Mouse (Mus musculus): ENCODE measurements at regions not wholly inside any gene's neighbourhood (a gene's known extent, or its start where the extent isn't known, plus 50 kb on each side); places are given as distances from the start of the nearest gene placed in this dataset.

DNA sequence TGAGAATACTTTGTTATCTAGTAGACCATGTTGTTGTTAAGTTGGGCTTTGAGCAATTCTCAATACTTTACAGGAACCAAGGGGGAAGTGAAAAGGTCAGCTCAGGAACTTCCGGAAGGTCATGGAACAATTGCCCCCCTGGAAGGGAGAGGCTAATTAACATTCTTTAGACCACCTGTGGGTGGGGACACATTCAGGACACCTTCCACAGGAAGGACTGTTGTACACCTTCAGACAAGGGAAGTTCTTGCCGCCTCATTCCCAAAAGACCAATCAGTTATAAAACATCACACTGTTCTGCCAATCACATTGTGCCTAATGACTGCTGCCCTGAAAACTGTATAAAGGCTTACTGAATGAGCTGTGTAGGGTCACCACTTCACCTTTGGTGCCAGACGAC is 701.2 kb downstream of the Trib2 start:
- in situ Hi-C loops (cut with MboI; ENCODE audit: low pct_ligation_motif_present, low pct_unique_long_range_greater_than_20kb, low sequenced_read_pairs) = no loop called here
- peaks cover 8 to 13% of the 10 kb centered on the region in 2 experiments for H3K4me1 ChIP-seq (ENCODE audit: control insufficient read depth in 1 of 2, insufficient read depth in 2 of 2)
- no peak for DNase-seq (ENCODE audit: extremely low read depth)
- H3K79me2 ChIP-seq (replicated peaks; ENCODE audit: control insufficient read depth, extremely low read depth, insufficient read depth, poor library complexity, severe bottlenecking) = no peaks in the 10 kb centered on the region
- peaks cover 2% of the 10 kb centered on the region for H3K9me3 ChIP-seq (replicated peaks; ENCODE audit: low read length)
- no peak overlapping the region for H3K4me3 ChIP-seq (replicated peaks in 1 of 3; ENCODE audit: low read depth in 2 of 3, low read length in 2 of 3, poor library complexity in 1 of 3)
- H3K27me3 ChIP-seq (replicated peaks) = no peaks in the 10 kb centered on the region
- no peak overlapping the region for H3K9ac ChIP-seq (ENCODE audit: insufficient read depth, low read depth)
- no peak overlapping the region for H3K4me2 ChIP-seq (ENCODE audit: insufficient read depth, low read depth, poor library complexity, severe bottlenecking)
- TF ChIP-seq NRF1 (IDR thresholded peaks at IDR 0.05; ENCODE audit: low read depth, low read length) (no peak), UBTF (IDR thresholded peaks at IDR 0.05; ENCODE audit: low read depth, low read length) (no peak), CHD2 (IDR thresholded peaks at IDR 0.05; ENCODE audit: low read length) (no peak), SIN3A (IDR thresholded peaks at IDR 0.05; ENCODE audit: low read length) (no peak), POLR2AphosphoS2 (IDR thresholded peaks at IDR 0.05; ENCODE audit: low read depth, low read length) (no peak), ZC3H11A (IDR thresholded peaks at IDR 0.05; ENCODE audit: low read depth, low read length) (no peak), MEF2A (IDR thresholded peaks at IDR 0.05; ENCODE audit: borderline replicate concordance, low read depth, low read length) (no peak), TBP (conservative IDR thresholded peaks at IDR 0.05; ENCODE audit: low read depth, low read length) (no peak), CTCF (conservative IDR thresholded peaks at IDR 0.05 in 1 of 2, IDR thresholded peaks at IDR 0.05 in 1 of 2; ENCODE audit: low read depth in 2 of 2, low read length in 2 of 2) (no peak), ELF1 (IDR thresholded peaks at IDR 0.05; ENCODE audit: low read depth, low read length) (no peak)
- no peaks in the 10 kb centered on the region for H3K36me3 ChIP-seq (replicated peaks in 1 of 2; ENCODE audit: control insufficient read depth in 1 of 2, insufficient read depth in 1 of 2, low read length in 1 of 2)
- dilution Hi-C loops (cut with MboI; ENCODE audit: extremely low pct_ligation_motif_present, extremely low pct_unique_long_range_greater_than_20kb, low sequenced_read_pairs) = no loop called here
- no peak overlapping the region for H3K27ac ChIP-seq (ENCODE audit: insufficient read depth, low read depth)

DNA sequence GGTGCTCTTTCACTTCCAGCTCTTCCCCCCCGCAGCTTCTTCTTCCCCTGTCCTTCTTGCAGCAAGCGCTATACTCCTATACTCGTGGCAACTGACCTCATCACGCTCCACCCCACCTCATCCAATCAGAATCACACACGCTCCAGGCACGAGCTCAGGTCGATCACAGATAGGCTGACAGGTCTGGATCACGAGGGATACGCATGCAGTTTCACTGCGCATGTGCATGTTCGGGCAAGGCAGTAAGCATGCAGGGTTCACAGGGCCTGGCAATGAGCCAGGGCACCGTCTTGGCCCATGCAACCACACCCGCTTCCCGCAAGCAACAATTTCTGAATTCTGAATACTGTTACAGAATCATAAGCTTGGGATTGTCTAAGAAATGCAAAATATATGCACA is 701.9 kb downstream of the Trib2 start:
- dilution Hi-C loops (cut with MboI; ENCODE audit: extremely low pct_ligation_motif_present, extremely low pct_unique_long_range_greater_than_20kb, low sequenced_read_pairs) (no loop called here), in situ Hi-C loops (cut with MboI; ENCODE audit: low pct_ligation_motif_present, low pct_unique_long_range_greater_than_20kb, low sequenced_read_pairs) (no loop called here)
- H3K4me2 ChIP-seq (ENCODE audit: insufficient read depth, low read depth, poor library complexity, severe bottlenecking) = no peak overlapping the region
- no peak overlapping the region for H3K4me3 ChIP-seq (replicated peaks in 1 of 3; ENCODE audit: low read depth in 2 of 3, low read length in 2 of 3, poor library complexity in 1 of 3)
- H3K9ac ChIP-seq (ENCODE audit: insufficient read depth, low read depth) = no peak overlapping the region
- no peaks in the 10 kb centered on the region for H3K27me3 ChIP-seq (replicated peaks)
- no peaks in the 10 kb centered on the region for H3K79me2 ChIP-seq (replicated peaks; ENCODE audit: control insufficient read depth, extremely low read depth, insufficient read depth, poor library complexity, severe bottlenecking)
- H3K27ac ChIP-seq (ENCODE audit: insufficient read depth, low read depth) = no peak overlapping the region; the same call in 1 of the 2 replicates
- no peak for DNase-seq (ENCODE audit: extremely low read depth)
- peaks cover 2% of the 10 kb centered on the region for H3K9me3 ChIP-seq (replicated peaks; ENCODE audit: low read length)
- peaks cover 8 to 17% of the 10 kb centered on the region in 2 experiments for H3K4me1 ChIP-seq (ENCODE audit: control insufficient read depth in 1 of 2, insufficient read depth in 2 of 2)
- TF ChIP-seq MXI1 (IDR thresholded peaks at IDR 0.05; ENCODE audit: low read depth, low read length) = 0 out of 2 replicates have a peak, but pooled peaks have one; percentile 33
- TF ChIP-seq E2F4 (IDR thresholded peaks at IDR 0.05; ENCODE audit: insufficient replicate concordance, low read depth, low read length) = no peak
- peak; percentile 71 for TF ChIP-seq NRF1 (IDR thresholded peaks at IDR 0.05; ENCODE audit: low read depth, low read length)
- H3K36me3 ChIP-seq (replicated peaks in 1 of 2; ENCODE audit: control insufficient read depth in 1 of 2, insufficient read depth in 1 of 2, low read length in 1 of 2) = no peaks in the 10 kb centered on the region

DNA sequence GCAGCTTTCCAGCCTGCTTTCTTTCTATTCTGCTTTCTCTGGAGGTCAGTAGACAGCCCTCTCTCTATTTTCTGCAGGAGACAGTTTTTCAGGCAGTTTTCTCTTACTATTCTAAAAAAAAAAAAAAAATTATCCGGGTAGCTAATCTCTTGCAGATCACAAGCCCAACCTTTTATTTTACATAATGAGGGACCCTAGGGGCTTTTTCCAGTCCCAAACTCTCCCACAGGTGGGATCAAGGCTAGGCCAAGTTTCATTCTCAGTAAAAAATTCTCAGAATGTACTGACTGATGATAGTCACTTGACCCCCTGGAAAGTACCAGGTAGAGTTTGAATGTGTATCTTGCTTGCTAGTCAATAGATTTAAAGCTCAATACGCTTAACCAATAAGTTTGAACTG is 705.7 kb downstream of the Trib2 start:
- Histone ChIP-seq H3K9me3 (replicated peaks; ENCODE audit: low read length) (peaks cover 2% of the 10 kb centered on the region), H3K36me3 (replicated peaks in 1 of 2; ENCODE audit: control insufficient read depth in 1 of 2, insufficient read depth in 1 of 2, low read length in 1 of 2) (no peaks in the 10 kb centered on the region), H3K27me3 (replicated peaks) (no peaks in the 10 kb centered on the region), H3K4me2 (ENCODE audit: insufficient read depth, low read depth, poor library complexity, severe bottlenecking) (peak overlapping the region; percentile 55), H3K79me2 (replicated peaks; ENCODE audit: control insufficient read depth, extremely low read depth, insufficient read depth, poor library complexity, severe bottlenecking) (no peaks in the 10 kb centered on the region), H3K4me1 (ENCODE audit: control insufficient read depth in 1 of 2, insufficient read depth in 2 of 2) (peaks cover 8 to 23% of the 10 kb centered on the region in 2 experiments), H3K27ac (ENCODE audit: insufficient read depth, low read depth) (peak overlapping the region; percentile 81; the same call in 1 of the 2 replicates), H3K4me3 (replicated peaks in 1 of 3; ENCODE audit: low read depth in 2 of 3, low read length in 2 of 3, poor library complexity in 1 of 3) (no peak overlapping the region), H3K9ac (ENCODE audit: insufficient read depth, low read depth) (0 out of 2 replicates have a peak overlapping the region, but pooled peaks have one; percentile 19)
- peak; percentile 57 for DNase-seq (ENCODE audit: extremely low read depth)
- dilution Hi-C loops (cut with MboI; ENCODE audit: extremely low pct_ligation_motif_present, extremely low pct_unique_long_range_greater_than_20kb, low sequenced_read_pairs) = no loop called here
- in situ Hi-C loops (cut with MboI; ENCODE audit: low pct_ligation_motif_present, low pct_unique_long_range_greater_than_20kb, low sequenced_read_pairs) = no loop called here
- peak; percentile 74 for TF ChIP-seq ETS1 (conservative IDR thresholded peaks at IDR 0.05; ENCODE audit: low read depth, low read length)
- no peak for TF ChIP-seq MAFK (IDR thresholded peaks at IDR 0.05; ENCODE audit: insufficient replicate concordance, low read length)
- TF ChIP-seq BHLHE40 (IDR thresholded peaks at IDR 0.05; ENCODE audit: low read depth, low read length) = peak; percentile 27; the same call in 1 of the 2 replicates
- TF ChIP-seq ZNF384 (IDR thresholded peaks at IDR 0.05; ENCODE audit: low read depth, low read length) = peak; percentile 92
- no peak for TF ChIP-seq RAD21 (IDR thresholded peaks at IDR 0.05; ENCODE audit: low read depth, low read length)
- TF ChIP-seq SMC3 (IDR thresholded peaks at IDR 0.05; ENCODE audit: low read depth, low read length) = no peak
- no peak for TF ChIP-seq CHD1 (IDR thresholded peaks at IDR 0.05; ENCODE audit: low read depth, low read length)
- TF ChIP-seq ZKSCAN1 (IDR thresholded peaks at IDR 0.05; ENCODE audit: borderline replicate concordance, low read depth, low read length) = no peak
- TF ChIP-seq E2F4 (IDR thresholded peaks at IDR 0.05; ENCODE audit: insufficient replicate concordance, low read depth, low read length) = no peak
- peak; percentile 38; the same call in 1 of the 2 replicates for TF ChIP-seq MEF2A (IDR thresholded peaks at IDR 0.05; ENCODE audit: borderline replicate concordance, low read depth, low read length)
- TF ChIP-seq TCF12 (IDR thresholded peaks at IDR 0.05; ENCODE audit: low read depth, low read length) = peak; percentile 63; the same call in 1 of the 2 replicates
- peak; percentile 56; the same call in 1 of the 2 replicates for TF ChIP-seq MAZ (IDR thresholded peaks at IDR 0.05; ENCODE audit: low read depth, low read length)
- TF ChIP-seq HCFC1 (IDR thresholded peaks at IDR 0.05; ENCODE audit: low read depth, low read length) = no peak
- TF ChIP-seq CHD2 (IDR thresholded peaks at IDR 0.05; ENCODE audit: low read length) = peak; percentile 24; the same call in 1 of the 2 replicates
- peak; percentile 78 for TF ChIP-seq EP300 (IDR thresholded peaks at IDR 0.05; ENCODE audit: low read length)
- peak; percentile 88 for TF ChIP-seq IRF4 (IDR thresholded peaks at IDR 0.05; ENCODE audit: low read depth, low read length)
